Mouse (Mus musculus): ENCODE results near the gene Fuz.

GRCm38 (mm10) chr7:44893197-44893596 lies 2.7 kb upstream of the Fuz start:
- TF ChIP-seq CTCF (IDR thresholded peaks at IDR 0.05; ENCODE audit: low read depth) (no peak), EP300 (IDR thresholded peaks at IDR 0.05; ENCODE audit: low read depth) (no peak)

All from heart, postnatal 0 days (tissue).